Comparison of ENCODE assay signal across 19 mouse cellular contexts in the genomic region with DNA sequence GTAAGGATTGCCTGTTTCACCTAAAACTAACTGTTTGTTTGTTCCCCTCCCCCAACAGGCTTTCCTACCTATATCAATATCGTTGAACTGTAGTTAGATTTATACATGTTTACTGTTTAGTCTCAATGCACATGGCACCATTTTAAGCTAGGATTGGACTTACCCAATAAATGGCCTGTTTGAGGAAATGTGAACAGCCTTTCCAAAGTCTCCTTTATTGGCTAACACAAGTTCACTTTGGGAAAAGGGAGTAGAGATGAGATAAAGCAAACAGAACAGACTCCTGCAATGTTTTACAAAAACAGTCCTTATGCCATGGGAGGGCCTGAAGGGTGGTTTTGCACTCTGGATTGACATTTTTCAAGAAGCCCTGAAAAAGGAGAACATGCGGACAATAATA.
"Had no signal": no experiment of that assay in that cellular context is flagged by ENCODE, and none has a peak within 500 bp of the region (broad histone marks: within the 10 kb centered on the region; RNA-seq: fewer than 3 reads in every experiment).

No protein-coding gene starts in this region.

- H3K9ac ChIP-seq: liver, embryonic 15.5 days; lung, embryonic 14.5 days; midbrain, embryonic 12.5 days; neural tube, embryonic 13.5 days; neural tube, embryonic 15.5 days had no signal

- H3K36me3 ChIP-seq: liver, embryonic 15.5 days; midbrain, embryonic 10.5 days; midbrain, embryonic 12.5 days; neural tube, embryonic 13.5 days; neural tube, embryonic 15.5 days had no signal

- H3K4me2 ChIP-seq: liver, embryonic 15.5 days; lung, embryonic 14.5 days; midbrain, embryonic 12.5 days; neural tube, embryonic 13.5 days; neural tube, embryonic 15.5 days had no signal

- H3K4me1 ChIP-seq: midbrain, embryonic 12.5 days; neural tube, embryonic 13.5 days; neural tube, embryonic 15.5 days had no signal

- H3K27me3 ChIP-seq: liver, embryonic 15.5 days; midbrain, embryonic 12.5 days; neural tube, embryonic 13.5 days; neural tube, embryonic 15.5 days had no signal

- ATAC-seq: midbrain, embryonic 16.5 days had no signal

- H3K4me3 ChIP-seq: liver, embryonic 15.5 days; midbrain, embryonic 10.5 days; midbrain, embryonic 12.5 days; myocyte; neural tube, embryonic 13.5 days; neural tube, embryonic 15.5 days had no signal

- H3K27ac ChIP-seq: liver, embryonic 15.5 days; midbrain, embryonic 10.5 days; midbrain, embryonic 12.5 days; neural tube, embryonic 13.5 days; neural tube, embryonic 15.5 days had no signal

- DNase-seq: lung, adult 18-20 months; lung, embryonic 14.5 days; lung, postnatal 4 days; midbrain, embryonic 14.5 days; retina, postnatal 1 day; right cerebral cortex, adult 18-20 months; right cerebral cortex, postnatal 25 days; right cerebral cortex, postnatal 4 days; spleen, adult 18-20 months; thymus, adult 18-20 months; thymus, postnatal 14 days; thymus, postnatal 36 days had no signal

- H3K9me3 ChIP-seq: liver, embryonic 15.5 days; midbrain, embryonic 10.5 days; midbrain, embryonic 12.5 days; neural tube, embryonic 13.5 days; neural tube, embryonic 15.5 days had no signal
